Mouse (Mus musculus): ENCODE data around the gene Ebi3.

The Ebi3 gene

GRCm38 (mm10) chr17:56005415-56006061 lies 53.1 kb downstream of the Ebi3 start, which contains the start of the genes Stap2 and Mpnd:
Gene Stap2 (minus strand): TSS chr17:56005584.
Gene Mpnd (plus strand): TSS chr17:56005711.
- peak; percentile 67 for DNase-seq
